Mouse (Mus musculus): Measurements from ENCODE around the gene Gm28372.

Gene Gm28372

GRCm38 (mm10) chr2:130452266-130452665, 47.2 kb downstream of the Gm28372 start:
- DNase-seq = no peak

- DNase-seq = no peak
Observed at GRCm38 (mm10) chr2:130453421-130453820, 48.4 kb downstream of the Gm28372 start.

- no peak for DNase-seq
Observed at GRCm38 (mm10) chr2:130454748-130455370, 49.8 kb downstream of the Gm28372 start.

Measured in kidney, adult 18-20 months (tissue).